Mouse (Mus musculus): ENCODE data around the gene Scn8a. TPM values are rescaled to one million over a fixed set of nuclear protein-coding genes. Genes with fewer than 3 reads are reported as not detected.

The Scn8a gene
- polyA plus RNA-seq, 1 experiment from 2014 or later, result 5.5 TPM

DNA sequence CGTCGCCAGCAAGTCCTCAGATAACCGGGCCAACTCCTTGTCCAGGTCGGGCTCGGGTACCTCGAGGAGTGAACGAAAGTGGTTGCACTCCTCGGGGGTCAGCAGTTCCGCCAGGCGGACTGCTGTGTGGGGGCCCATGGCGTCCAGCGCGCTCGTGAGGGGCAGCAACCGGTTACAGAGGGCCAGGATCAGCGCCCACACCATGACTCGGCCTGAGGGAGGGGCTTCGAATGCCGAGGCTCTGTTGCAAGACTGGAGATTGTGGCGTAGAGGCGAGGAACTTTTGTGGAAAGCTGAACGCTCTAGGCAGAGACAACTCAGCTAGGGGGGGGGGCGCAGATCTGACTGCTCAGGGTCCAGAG is 177.5 kb downstream of the Scn8a start, which contains the start of gene Gm47841:
Gene Gm47841 (minus strand): TSS at position 204 of the 362 bp plus-strand sequence.
- ATAC-seq (ENCODE audit: low FRiP score, low read depth), result peak; percentile 34; the same call in 1 of the 2 replicates
- H3K4me1 ChIP-seq, result peaks cover 19% of the 10 kb centered on the region
- peaks cover 3% of the 10 kb centered on the region; the same call in 1 of the 2 replicates for H3K36me3 ChIP-seq
- peak within 1 kb of the TSS; percentile 74 for H3K9ac ChIP-seq
- H3K27ac ChIP-seq, result no peak within 1 kb of the TSS
- peaks cover 93% of the 10 kb centered on the region for H3K27me3 ChIP-seq
- H3K9me3 ChIP-seq, result no peaks in the 10 kb centered on the region
- peak within 1 kb of the TSS; percentile 99 for H3K4me2 ChIP-seq (replicated peaks)
- WGBS, result 2% methylated on average over 23 of the region's 23 CpGs
- peak within 1 kb of the TSS; percentile 59 for H3K4me3 ChIP-seq

DNA sequence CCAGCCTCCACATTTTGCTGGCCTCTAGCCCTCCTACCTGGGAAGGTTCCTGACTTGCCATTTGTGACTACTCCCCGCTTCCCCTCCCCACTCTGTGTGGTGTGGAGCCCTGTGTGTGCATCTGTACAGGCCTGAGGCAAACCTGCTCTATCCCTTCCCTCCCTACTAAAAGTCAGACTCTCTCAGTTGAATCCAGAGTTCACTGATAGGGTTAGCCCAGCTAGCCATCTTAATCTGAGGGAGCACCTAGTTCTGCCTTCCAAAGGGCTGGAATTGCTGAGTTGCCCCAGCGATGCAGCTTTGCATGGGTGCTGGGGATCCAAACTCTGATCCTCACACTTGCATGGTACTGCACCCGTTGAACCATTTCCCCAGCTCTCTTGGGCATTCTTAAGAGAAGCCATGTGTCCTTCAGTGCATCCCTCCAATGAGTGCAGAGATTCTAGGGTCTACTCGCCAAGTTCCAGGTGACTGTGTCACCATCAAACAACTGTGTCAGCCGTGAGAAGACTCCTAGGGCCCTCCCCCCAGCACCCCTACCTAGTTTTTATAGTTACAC is 178.8 kb downstream of the Scn8a start:
- ATAC-seq (ENCODE audit: low FRiP score, low read depth), result no peak
- H3K9me3 ChIP-seq, result 0 out of 2 replicates have a peak, but pooled peaks cover 4% of the 10 kb centered on the region
- H3K4me3 ChIP-seq, result no peak overlapping the region
- H3K9ac ChIP-seq, result no peak overlapping the region
- H3K27ac ChIP-seq, result no peak overlapping the region
- 37% methylated on average over 5 of the region's 5 CpGs for WGBS
- H3K4me1 ChIP-seq, result peaks cover 27% of the 10 kb centered on the region
- H3K27me3 ChIP-seq, result peaks cover 97% of the 10 kb centered on the region
- H3K36me3 ChIP-seq, result peaks cover 13% of the 10 kb centered on the region
- no peak overlapping the region; the same call in 1 of the 2 replicates for H3K4me2 ChIP-seq (replicated peaks)

- Histone ChIP-seq H3K36me3 (peaks cover 13% of the 10 kb centered on the region), H3K27me3 (peaks cover 89% of the 10 kb centered on the region), H3K9me3 (0 out of 2 replicates have a peak, but pooled peaks cover 4% of the 10 kb centered on the region), H3K9ac (no peak overlapping the region), H3K4me3 (no peak overlapping the region), H3K4me2 (replicated peaks) (no peak overlapping the region), H3K4me1 (peaks cover 25% of the 10 kb centered on the region), H3K27ac (no peak overlapping the region)
- WGBS, result 66% methylated on average over 10 of the region's 10 CpGs
- no peak for ATAC-seq (ENCODE audit: low FRiP score, low read depth)
Observed at GRCm38 (mm10) chr15:101051869-101052268, 182.2 kb downstream of the Scn8a start.

DNA sequence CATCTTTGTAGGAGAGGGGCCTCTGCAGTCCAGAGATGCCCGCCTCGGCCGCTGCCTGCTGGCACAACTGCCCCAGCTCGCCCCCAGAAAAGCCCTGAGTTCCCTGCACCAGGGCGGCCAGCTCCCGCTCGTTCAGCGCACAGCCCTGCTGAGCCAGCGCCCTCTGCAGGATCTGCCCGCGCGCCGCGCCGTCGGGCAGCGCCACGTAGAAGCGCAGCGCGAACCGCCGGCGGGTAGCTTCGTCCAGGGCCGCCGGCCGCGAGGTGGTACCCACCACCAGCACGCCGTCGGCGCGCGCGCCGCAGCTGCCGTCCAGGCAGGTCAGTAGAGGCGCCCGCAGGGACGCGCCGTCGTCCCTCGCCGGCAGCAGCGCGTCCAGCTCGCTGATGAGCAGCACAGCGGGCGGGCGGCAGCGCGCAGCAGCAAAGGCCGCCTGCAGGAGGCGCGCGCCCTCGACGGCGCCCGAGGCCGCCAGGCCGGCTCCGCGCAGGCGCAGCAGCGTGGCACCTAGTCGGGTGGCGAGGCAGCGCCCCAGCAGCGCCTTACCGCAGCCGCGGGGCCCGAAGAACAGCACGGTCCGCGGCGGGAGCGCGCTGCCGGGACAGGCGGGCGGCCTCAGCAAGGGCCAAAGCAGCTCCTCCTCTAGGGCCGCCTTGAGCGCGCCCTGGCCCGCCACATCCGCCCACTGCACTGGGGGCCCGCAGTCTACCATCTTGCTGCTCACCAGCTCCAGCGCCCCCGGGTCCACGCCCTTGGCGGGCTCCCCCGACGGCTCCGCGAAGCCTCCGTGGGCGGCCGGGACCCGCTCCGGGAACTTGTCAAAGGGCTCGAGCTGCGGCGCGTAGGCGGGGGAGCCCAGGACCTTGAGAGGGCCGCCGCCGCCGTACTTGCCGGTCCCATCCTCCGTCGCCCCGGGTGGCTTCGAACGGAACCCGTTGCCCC is 183.2 kb downstream of the Scn8a start:
- Histone ChIP-seq H3K9ac (peak overlapping the region; percentile 63), H3K36me3 (peaks cover 13% of the 10 kb centered on the region), H3K4me2 (replicated peaks) (peak overlapping the region; percentile 81), H3K4me1 (peaks cover 18% of the 10 kb centered on the region), H3K27ac (no peak overlapping the region), H3K4me3 (peak overlapping the region; percentile 49), H3K9me3 (0 out of 2 replicates have a peak, but pooled peaks cover 4% of the 10 kb centered on the region), H3K27me3 (peaks cover 80% of the 10 kb centered on the region)
- WGBS, result 18% methylated on average over 108 of the region's 120 CpGs
- no peak for ATAC-seq (ENCODE audit: low FRiP score, low read depth)

DNA sequence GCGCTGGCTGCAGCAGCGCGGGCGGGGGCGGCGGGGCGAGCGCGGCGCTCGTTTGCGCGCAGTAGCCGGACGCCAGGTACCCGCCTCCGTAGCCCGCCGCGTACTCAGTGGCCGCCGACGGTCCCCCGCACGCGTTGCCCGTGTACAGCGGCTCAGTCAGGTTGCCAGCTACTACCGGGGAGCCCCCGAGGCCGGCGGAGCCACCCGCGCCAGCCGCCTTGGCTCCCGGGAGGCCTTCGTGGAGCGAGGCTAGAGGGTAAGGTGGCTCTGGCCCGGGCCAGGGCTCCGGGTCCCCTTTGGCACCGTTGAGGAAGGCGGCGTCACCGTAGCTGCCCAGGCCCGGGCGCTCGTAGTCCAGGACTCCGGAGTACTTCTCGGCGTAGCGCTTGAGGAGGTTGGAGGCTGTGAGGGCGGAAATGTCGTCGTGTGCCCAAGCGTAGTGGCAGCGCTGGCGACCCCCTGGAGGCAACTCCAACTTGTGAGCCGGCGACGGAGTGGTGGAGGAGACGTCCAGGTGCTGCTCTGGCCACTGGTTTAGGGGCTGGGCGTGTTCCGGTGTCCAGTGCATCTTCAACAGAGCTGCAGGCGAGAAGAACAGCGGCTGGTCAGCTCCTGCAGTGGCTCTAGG is 184.3 kb downstream of the Scn8a start:
- peak overlapping the region; percentile 63 for H3K9ac ChIP-seq
- peaks cover 18% of the 10 kb centered on the region for H3K4me1 ChIP-seq
- WGBS, result 10% methylated on average over 65 of the region's 65 CpGs
- peak overlapping the region; percentile 81 for H3K4me2 ChIP-seq (replicated peaks)
- ATAC-seq (ENCODE audit: low FRiP score, low read depth), result no peak
- H3K27ac ChIP-seq, result no peak overlapping the region
- H3K36me3 ChIP-seq, result peaks cover 13% of the 10 kb centered on the region
- H3K4me3 ChIP-seq, result peak overlapping the region; percentile 49
- H3K27me3 ChIP-seq, result peaks cover 68% of the 10 kb centered on the region
- H3K9me3 ChIP-seq, result 0 out of 2 replicates have a peak, but pooled peaks cover 4% of the 10 kb centered on the region

DNA sequence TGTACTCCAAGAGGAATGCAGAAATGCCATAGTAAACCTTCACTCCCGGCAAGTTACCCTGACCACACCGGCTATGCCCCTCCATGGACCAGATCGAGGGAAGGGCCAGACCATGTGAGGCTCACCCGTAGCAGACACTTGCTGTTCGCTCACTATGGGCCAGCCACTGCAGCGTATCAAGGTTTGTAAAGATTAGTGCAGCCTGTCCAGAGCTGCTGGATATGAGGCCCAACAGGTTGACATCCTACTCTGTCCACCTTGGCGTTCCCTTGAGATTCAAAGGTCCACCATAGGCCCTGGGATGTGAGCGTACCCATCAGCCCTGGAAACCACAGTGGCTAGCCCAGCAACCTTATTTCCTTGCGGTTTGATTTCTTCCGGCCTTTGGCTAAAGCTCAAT is 184.9 kb downstream of the Scn8a start:
- H3K27ac ChIP-seq, result no peak overlapping the region
- H3K4me1 ChIP-seq, result peaks cover 20% of the 10 kb centered on the region
- 0 out of 2 replicates have a peak, but pooled peaks cover 4% of the 10 kb centered on the region for H3K9me3 ChIP-seq
- H3K4me2 ChIP-seq (replicated peaks), result peak overlapping the region; percentile 81; the same call in 1 of the 2 replicates
- H3K4me3 ChIP-seq, result no peak overlapping the region
- H3K27me3 ChIP-seq, result peaks cover 62% of the 10 kb centered on the region
- 73% methylated on average over 10 of the region's 10 CpGs for WGBS
- no peak for ATAC-seq (ENCODE audit: low FRiP score, low read depth)
- no peak overlapping the region for H3K9ac ChIP-seq
- peaks cover 13% of the 10 kb centered on the region for H3K36me3 ChIP-seq

DNA sequence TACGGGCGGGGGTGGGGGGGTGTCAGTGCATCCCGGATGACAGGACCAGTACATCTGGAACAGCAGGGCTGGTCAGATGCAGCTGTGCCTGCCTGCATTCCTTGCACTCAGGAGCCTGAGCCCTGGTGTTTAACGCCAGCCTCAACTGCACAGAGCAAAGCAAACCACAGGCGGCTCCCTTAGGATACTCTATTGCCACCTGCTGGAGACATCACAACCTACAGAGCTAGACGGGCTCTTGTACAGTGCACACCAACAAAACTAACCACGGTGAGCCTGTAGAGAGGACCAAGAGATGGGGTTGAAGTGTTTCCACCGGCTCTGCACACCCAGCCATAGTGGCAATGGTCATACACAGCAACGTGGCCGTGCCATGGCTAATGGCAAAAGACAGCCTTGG is 186.6 kb downstream of the Scn8a start:
- 37% methylated on average over 10 of the region's 10 CpGs for WGBS
- peak; percentile 66; the same call in 1 of the 2 replicates for ATAC-seq (ENCODE audit: low FRiP score, low read depth)
- Histone ChIP-seq H3K4me2 (replicated peaks) (no peak overlapping the region), H3K4me1 (peaks cover 26% of the 10 kb centered on the region), H3K9me3 (0 out of 2 replicates have a peak, but pooled peaks cover 4% of the 10 kb centered on the region), H3K9ac (no peak overlapping the region), H3K27ac (no peak overlapping the region), H3K4me3 (no peak overlapping the region), H3K36me3 (peaks cover 9% of the 10 kb centered on the region), H3K27me3 (peaks cover 48% of the 10 kb centered on the region)

DNA sequence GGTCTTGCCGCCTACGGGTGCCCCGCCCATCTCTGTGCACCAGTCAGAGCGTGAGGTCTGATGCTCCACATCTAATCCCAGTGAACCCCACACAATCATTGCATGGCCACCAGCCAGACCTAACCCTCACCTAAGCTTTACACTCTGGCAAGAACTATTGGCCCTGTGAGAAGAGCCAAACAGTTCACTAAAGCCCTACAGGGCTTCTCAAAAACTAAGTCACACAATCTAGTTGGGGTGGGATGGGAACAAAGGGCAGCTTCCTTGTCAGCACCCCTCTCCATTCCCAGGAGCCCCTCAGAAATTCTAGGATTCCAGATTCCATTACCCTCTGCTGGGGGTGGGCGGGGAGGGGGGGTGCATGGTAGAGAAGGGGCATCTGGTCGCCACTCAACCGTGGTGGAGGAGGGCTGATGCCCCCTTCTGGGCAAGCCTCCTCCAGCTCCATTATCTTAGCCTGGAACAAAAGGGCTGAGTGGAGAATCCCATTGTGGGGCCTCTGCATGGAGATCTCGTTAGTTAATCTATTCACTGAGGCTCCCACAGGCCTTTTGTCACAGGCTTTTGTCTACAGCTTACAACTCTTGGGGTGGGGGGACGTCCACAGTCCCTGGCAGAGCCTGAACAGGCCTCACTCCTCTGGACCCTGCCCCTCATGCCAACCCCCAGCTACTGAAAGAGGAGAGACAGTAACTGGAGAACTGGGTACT is 190.1 kb downstream of the Scn8a start:
- peaks cover 19% of the 10 kb centered on the region for H3K4me1 ChIP-seq
- H3K9ac ChIP-seq, result no peak overlapping the region
- no peak overlapping the region for H3K4me3 ChIP-seq
- no peak for ATAC-seq (ENCODE audit: low FRiP score, low read depth)
- no peaks in the 10 kb centered on the region for H3K9me3 ChIP-seq
- no peak overlapping the region for H3K27ac ChIP-seq
- H3K36me3 ChIP-seq, result no peaks in the 10 kb centered on the region
- 57% methylated on average over 9 of the region's 9 CpGs for WGBS
- peaks cover 14% of the 10 kb centered on the region for H3K27me3 ChIP-seq
- H3K4me2 ChIP-seq (replicated peaks), result no peak overlapping the region

GRCm38 (mm10) chr15:101060280-101060852 is 190.7 kb downstream of the Scn8a start:
- Histone ChIP-seq H3K4me1 (peaks cover 25% of the 10 kb centered on the region), H3K36me3 (no peaks in the 10 kb centered on the region)

DNA sequence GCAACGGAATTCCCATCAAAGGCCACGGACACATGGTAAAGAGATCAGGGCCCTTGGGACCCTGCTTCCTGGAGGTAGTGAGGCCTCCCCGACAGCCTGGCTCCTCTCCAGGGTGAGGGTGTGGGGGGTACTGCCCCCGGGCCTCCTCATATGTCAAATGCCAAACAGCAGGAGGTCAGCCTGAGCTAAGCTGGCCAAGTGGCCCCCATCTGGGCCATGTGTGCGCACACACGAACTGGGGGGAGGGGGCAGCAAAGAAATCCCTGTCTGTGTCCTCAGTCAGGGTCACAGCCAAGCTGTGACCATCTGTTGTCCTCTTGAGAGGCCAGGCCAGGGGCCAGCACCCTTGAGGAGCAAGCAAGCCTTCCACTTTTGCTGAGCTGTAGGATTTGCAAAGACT is 195.4 kb downstream of the Scn8a start:
- WGBS, result 25% methylated on average over 6 of the region's 6 CpGs
- Histone ChIP-seq H3K9ac (peak overlapping the region; percentile 40; the same call in 1 of the 2 replicates), H3K27ac (no peak overlapping the region), H3K27me3 (no peaks in the 10 kb centered on the region), H3K4me3 (no peak overlapping the region), H3K4me1 (peaks cover 63% of the 10 kb centered on the region), H3K9me3 (no peaks in the 10 kb centered on the region), H3K4me2 (replicated peaks) (no peak overlapping the region), H3K36me3 (no peaks in the 10 kb centered on the region)
- no peak for ATAC-seq (ENCODE audit: low FRiP score, low read depth)

More at GRCm38 (mm10) chr15:101060280-101060852, 190.7 kb downstream of the Scn8a start:
- Histone ChIP-seq H3K27me3 (peaks cover 8% of the 10 kb centered on the region), H3K9ac (no peak overlapping the region), H3K9me3 (no peaks in the 10 kb centered on the region), H3K27ac (no peak overlapping the region), H3K4me2 (replicated peaks) (no peak overlapping the region), H3K4me3 (no peak overlapping the region)
- ATAC-seq (ENCODE audit: low FRiP score, low read depth), result no peak
- WGBS, result 69% methylated on average over 11 of the region's 11 CpGs

GRCm38 (mm10) chr15:101066364-101066847 is 196.7 kb downstream of the Scn8a start:
- H3K27me3 ChIP-seq, result no peaks in the 10 kb centered on the region
- 18% methylated on average over 6 of the region's 6 CpGs for WGBS
- peaks cover 75% of the 10 kb centered on the region for H3K4me1 ChIP-seq
- no peak overlapping the region for H3K4me3 ChIP-seq
- no peak overlapping the region for H3K9ac ChIP-seq
- H3K4me2 ChIP-seq (replicated peaks), result no peak overlapping the region
- ATAC-seq (ENCODE audit: low FRiP score, low read depth), result no peak
- no peaks in the 10 kb centered on the region for H3K36me3 ChIP-seq
- H3K9me3 ChIP-seq, result no peaks in the 10 kb centered on the region
- no peak overlapping the region for H3K27ac ChIP-seq

All from limb, embryonic 13.5 days (tissue).